Mouse (Mus musculus) layer of hippocampus, adult 18-20 months (tissue): Measurements from ENCODE around the gene Prm1. TPM values are rescaled to one million over a fixed set of nuclear protein-coding genes. Genes with fewer than 3 reads are reported as not detected.

ENCODE experiments used
- DNase-seq, 2 experiments: peaks; one replicate each; pipeline ENCODE4 v3.0.0; 2022; ENCODE audit warnings: low spot score in 2 of 2
- total RNA-seq, 2 experiments: library from RNA; stranded (reverse); gene quantifications; 2 replicates each; pipeline ENCODE4 v1.2.3; 2021

The Prm1 gene
- total RNA-seq, 2 experiments from 2014 or later = not detected

DNA sequence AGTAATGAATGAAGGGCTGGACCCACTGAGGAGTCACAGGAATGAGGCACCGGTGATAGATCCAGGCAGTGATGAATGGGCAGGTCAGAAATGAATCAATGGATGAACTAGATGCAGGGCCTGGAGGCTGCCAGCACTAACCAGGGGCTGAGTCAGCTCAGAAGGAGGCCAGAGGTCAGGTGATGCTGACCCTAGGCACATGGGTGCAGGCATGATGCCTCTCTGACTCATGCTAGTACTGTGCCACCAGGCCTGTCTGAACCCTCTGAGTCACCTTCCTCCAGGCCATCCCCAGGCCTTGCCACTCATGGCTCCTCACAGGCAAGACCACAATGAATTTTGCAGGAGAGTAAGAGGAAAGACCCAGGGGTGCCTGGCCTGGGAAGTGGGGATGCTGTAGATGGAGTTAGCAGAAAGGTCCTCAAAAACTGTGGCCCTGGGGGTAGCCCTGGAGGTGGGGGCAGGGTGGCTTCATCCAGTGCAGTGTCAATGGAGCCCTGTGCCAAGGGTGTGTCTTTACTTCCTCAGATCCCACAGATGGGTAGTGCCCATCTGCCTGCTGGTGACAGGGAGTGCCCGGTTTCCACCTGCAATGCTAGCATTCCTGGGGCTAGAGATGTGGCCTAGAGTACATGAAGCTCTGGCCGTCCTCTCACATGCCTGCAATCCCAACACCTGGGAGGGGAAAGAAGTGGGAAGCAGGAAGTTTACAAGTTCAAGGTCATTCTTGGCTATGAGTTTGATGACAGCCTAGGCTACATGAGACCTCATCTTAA, 50.9 kb downstream of the Prm1 start:
- no peak for DNase-seq

DNA sequence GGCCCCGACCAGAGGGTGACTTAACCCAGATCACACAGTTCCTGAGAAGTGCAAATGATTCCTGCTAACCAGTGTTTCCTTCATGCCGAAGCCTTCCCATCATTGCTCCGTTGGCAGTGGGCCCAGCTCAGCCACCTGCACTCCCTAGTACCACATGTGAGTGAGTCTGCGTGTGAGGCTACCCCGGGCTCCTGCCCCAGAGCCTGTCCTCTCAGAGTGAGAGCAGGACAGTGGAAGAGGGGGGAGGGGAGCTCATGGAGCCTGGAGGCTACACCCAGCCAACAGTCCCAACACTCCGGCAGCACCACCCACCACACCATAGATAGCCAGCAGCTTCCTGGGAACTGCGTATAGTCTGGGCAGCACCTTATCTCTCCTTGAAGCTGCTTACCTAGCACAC, 55.8 kb downstream of the Prm1 start:
- peak in 1 of 2 experiments; percentile 43 for DNase-seq

DNA sequence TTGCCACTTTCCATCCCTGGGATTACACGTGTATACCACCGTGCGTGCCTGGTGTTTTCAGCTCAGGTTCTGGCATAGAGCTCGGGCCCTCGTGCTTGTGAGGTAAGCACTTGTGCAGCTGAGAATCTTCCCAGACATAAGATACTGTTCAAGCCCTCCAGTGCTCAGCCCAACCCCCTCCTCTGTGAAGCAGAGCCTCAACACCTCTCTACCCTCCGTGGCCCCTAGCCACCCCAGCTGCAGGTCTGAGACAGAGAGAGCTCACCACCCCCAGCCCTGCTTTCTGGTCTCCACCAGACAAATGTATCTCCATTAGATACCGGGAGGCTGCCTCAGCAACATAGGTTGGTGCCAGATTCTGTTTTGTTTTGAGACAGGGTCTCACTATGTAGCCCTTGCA, 56.4 kb downstream of the Prm1 start:
- no peak for DNase-seq

Other genes starting within 250 kb of the Prm1 start
- gene Socs1, start 20.3 kb downstream of the Prm1 start, total RNA-seq = under 1 TPM; 0.71 to 0.82 TPM
- not detected for gene Tnp2, start 17.2 kb downstream of the Prm1 start, total RNA-seq
- not detected for gene Prm3, start 14.9 kb downstream of the Prm1 start, total RNA-seq
- not detected for gene Prm2, start 9.7 kb downstream of the Prm1 start, total RNA-seq
- gene Gm11172, start 7.1 kb upstream of the Prm1 start, total RNA-seq = not detected
- not detected for gene Rmi2, start 29.2 kb upstream of the Prm1 start, total RNA-seq